Mouse (Mus musculus) ES-E14 (cell line): Measurements from ENCODE around the gene Slc22a7. TPM values are rescaled to one million over a fixed set of nuclear protein-coding genes. Genes with fewer than 3 reads are reported as not detected.

ENCODE experiments used
- DNase-seq: peaks from one replicate; pipeline ENCODE4 v3.0.0-alpha.2; 2013; ENCODE audit warnings: low read depth, low spot score
- H3K27ac ChIP-seq: 2 replicates; pipeline ENCODE4 v1.5.1; 2012; ENCODE audit warnings: low read depth, mild to moderate bottlenecking, low read length, moderate library complexity, mixed read lengths; ENCODE audit not compliant: poor library complexity, insufficient read depth, severe bottlenecking
- H3K36me3 ChIP-seq: 2 replicates; pipeline ENCODE4 v1.6.1; 2012; ENCODE audit warnings: mild to moderate bottlenecking, low read length, moderate library complexity, mixed read lengths; ENCODE audit not compliant: control insufficient read depth, poor library complexity, insufficient read depth, severe bottlenecking
- H3K4me1 ChIP-seq, 2 experiments: fragments of 150-350 bp in 1 of 2; sonication (generic) in 1 of 2; 2 replicates each; pipeline ENCODE4 v1.6.1; 2012; ENCODE audit warnings: low read length in 2 of 2, mild to moderate bottlenecking in 1 of 2, mixed read lengths in 1 of 2; ENCODE audit not compliant: control insufficient read depth in 2 of 2, insufficient read depth in 2 of 2, poor library complexity in 1 of 2
- H3K4me3 ChIP-seq, 2 experiments: fragments of 150-350 bp in 1 of 2; sonication (generic) in 1 of 2; 2 replicates each; pipeline ENCODE4 v1.5.1; 2012; ENCODE audit warnings: low read length in 2 of 2, low read depth in 1 of 2, mild to moderate bottlenecking in 1 of 2, mixed read lengths in 1 of 2; ENCODE audit not compliant: insufficient read depth in 1 of 2, poor library complexity in 1 of 2, severe bottlenecking in 1 of 2
- H3K9ac ChIP-seq: 2 replicates; pipeline ENCODE4 v1.6.1; 2012; ENCODE audit warnings: low read depth, mild to moderate bottlenecking, low read length, mixed read lengths; ENCODE audit not compliant: poor library complexity, insufficient read depth, severe bottlenecking
- H3K9me3 ChIP-seq: fragments of 150-350 bp; sonication (generic); 2 replicates; pipeline ENCODE4 v1.6.1; 2012; ENCODE audit warnings: low read depth, mild to moderate bottlenecking, low read length; ENCODE audit not compliant: control insufficient read depth, insufficient read depth
- CHD2 ChIP-seq: IDR thresholded peaks from 2 replicates; pipeline ENCODE4 v1.6.1; 2014; ENCODE audit warnings: mild to moderate bottlenecking, low read depth, low read length, inconsistent platforms
- HCFC1 ChIP-seq: IDR thresholded peaks from 2 replicates; pipeline ENCODE4 v1.6.1; 2012; ENCODE audit warnings: low read length, inconsistent platforms, borderline replicate concordance; ENCODE audit not compliant: insufficient read depth
- MAFK ChIP-seq: IDR thresholded peaks from 2 replicates; pipeline ENCODE4 v1.6.1; 2014; ENCODE audit warnings: mild to moderate bottlenecking, low read depth, low read length, inconsistent platforms; ENCODE audit not compliant: insufficient read depth
- ZC3H11A ChIP-seq: IDR thresholded peaks from 2 replicates; pipeline ENCODE4 v1.6.1; 2012; ENCODE audit warnings: low read depth, mild to moderate bottlenecking, inconsistent platforms, low read length, borderline replicate concordance
- ZNF384 ChIP-seq: IDR thresholded peaks from 2 replicates; pipeline ENCODE4 v1.6.1; 2012; ENCODE audit warnings: low read depth, low read length, inconsistent platforms
- in situ Hi-C, 2 experiments: fragments of 600-800 bp; cut with MboI; formaldehyde crosslinking; loops; one replicate each; pipeline ENCODE4 v1.15.1; 2025; ENCODE audit warnings: low sequenced_read_pairs in 2 of 2, inconsistent platforms in 1 of 2; ENCODE audit not compliant: unreplicated experiment in 2 of 2
- total RNA-seq: library from RNA; depleted of rRNA; stranded (reverse); fragments of 300-350 nt; gene quantifications from 2 replicates; pipeline ENCODE4 v1.2.3, GENCODE M21; 2012

The Slc22a7 gene
- total RNA-seq, 1 experiment = 3.6 TPM

DNA sequence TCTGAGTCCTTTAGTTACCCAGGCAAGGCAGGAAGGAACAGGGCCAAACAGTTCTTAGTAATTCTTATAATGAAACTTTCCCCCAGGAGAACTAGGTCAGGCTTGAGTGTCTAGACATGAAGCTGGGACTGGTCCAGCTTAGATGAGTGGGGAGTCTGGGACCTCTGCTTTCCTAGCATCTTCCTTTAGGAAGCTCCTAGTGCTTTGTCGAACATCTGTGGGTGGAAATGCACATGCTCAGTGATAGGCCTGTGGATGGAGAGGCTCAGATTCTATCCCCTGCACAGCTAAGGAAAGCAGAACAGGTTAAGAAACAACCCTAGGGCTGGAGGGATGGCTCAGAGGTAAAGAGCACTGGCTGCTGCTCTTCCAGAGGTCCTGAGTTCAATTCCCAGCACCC lies 43.6 kb downstream of the Slc22a7 start:
- TF ChIP-seq ZNF384 = no peak
- TF ChIP-seq ZC3H11A = no peak
- TF ChIP-seq MAFK = no peak
- no peak for TF ChIP-seq HCFC1
- no peak for TF ChIP-seq CHD2
- DNase-seq = no peak
- H3K27ac ChIP-seq = no peak overlapping the region
- no peak overlapping the region for H3K9ac ChIP-seq
- no peaks in the 10 kb centered on the region for H3K9me3 ChIP-seq
- in situ Hi-C loops = no loop called here
- peaks cover 9% of the 10 kb centered on the region for H3K36me3 ChIP-seq
- no peak overlapping the region for H3K4me3 ChIP-seq
- H3K4me1 ChIP-seq = no peaks in the 10 kb centered on the region

DNA sequence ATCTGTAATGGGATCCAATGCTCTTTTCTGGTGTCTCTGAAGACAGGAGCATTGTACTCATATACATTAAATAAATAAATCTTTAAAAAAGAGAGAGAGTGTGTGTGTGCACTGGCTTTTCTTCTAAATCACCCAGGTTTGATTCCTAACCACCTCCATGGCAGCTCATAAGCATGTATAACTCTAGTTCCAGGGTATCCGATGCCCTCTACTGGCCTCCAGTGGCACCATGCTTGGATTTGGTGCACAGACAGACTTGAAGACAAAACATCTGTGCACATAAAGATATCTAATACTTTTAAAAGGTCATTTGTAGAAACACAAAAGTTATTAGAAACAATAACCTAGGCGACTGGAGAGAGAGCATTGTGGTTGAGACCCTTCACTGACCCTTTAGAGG lies 45.2 kb downstream of the Slc22a7 start:
- H3K4me3 ChIP-seq = no peak overlapping the region
- in situ Hi-C loops = no loop called here
- H3K4me1 ChIP-seq = no peaks in the 10 kb centered on the region
- TF ChIP-seq MAFK (no peak), ZNF384 (no peak), ZC3H11A (no peak), CHD2 (no peak)
- H3K9me3 ChIP-seq = no peaks in the 10 kb centered on the region
- DNase-seq = no peak
- H3K36me3 ChIP-seq = peaks cover 4% of the 10 kb centered on the region
- no peak overlapping the region for H3K9ac ChIP-seq
- no peak overlapping the region for H3K27ac ChIP-seq

DNA sequence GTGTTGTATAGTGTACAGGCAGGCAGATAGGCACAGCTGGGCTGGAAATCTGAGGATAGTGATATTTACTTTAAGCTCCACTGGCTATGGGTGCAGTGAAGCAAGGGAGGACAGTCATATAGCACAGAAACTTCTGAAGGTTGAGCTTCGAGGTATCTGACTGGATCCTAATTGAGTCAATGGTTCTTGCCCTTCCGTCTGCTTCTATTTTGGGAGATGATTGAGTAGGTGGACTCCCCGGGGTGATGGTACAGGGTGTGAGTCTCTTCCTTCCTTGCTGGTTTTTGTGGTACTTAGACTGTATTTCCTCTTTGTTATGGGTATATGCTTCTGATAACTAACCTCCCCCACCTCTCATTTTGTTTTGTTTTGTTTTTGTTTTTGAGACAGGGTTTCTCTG lies 50.1 kb downstream of the Slc22a7 start:
- Histone ChIP-seq H3K4me3 (no peak overlapping the region), H3K4me1 (no peaks in the 10 kb centered on the region), H3K27ac (no peak overlapping the region), H3K9ac (no peak overlapping the region), H3K36me3 (peaks cover 2% of the 10 kb centered on the region), H3K9me3 (no peaks in the 10 kb centered on the region)
- in situ Hi-C loops = no loop called here
- DNase-seq = no peak
- TF ChIP-seq ZC3H11A (no peak), MAFK (no peak), HCFC1 (no peak), ZNF384 (no peak), CHD2 (no peak)

DNA sequence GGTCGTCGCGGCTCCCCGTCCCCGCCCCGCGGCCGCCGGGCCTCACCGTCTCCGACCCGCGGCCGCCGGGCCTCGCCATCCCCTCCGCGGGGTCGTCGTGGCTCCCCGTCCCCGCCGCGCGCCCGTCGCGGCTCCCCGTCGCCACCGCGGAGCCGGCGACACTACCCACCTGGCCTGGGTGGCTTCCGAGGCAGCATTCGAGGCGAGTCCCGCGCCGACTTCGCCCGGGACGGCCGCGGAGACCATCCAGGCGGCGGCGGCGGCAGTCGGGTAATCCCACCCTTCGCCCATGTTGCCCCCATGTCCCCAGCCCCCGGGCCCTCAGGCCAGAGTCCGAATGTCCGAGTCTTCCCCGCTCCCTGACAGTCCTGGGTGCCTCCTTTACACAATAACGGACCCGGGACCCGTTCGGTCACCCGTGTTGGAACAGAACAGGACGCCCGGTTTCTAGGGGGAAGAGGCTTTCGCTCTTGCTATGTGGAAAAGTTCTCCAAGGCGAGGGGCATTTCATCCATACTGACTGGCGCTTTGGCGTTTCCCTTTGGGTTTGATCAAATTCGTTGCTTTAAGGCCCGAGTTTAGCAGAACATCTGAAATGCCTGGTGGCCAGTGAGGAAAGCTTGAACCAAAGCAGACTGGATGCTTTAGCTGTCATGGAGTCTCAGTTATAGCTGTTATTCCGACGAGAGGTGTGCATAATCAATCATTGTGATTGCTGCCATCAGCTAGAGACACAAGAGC lies 54.0 kb downstream of the Slc22a7 start:
- DNase-seq = no peak
- TF ChIP-seq MAFK (no peak), CHD2 (no peak), ZNF384 (no peak), HCFC1 (no peak), ZC3H11A (no peak)
- peak overlapping the region; percentile 36; the same call in 1 of the 2 replicates for H3K27ac ChIP-seq

More for the DNA sequence above, 54.0 kb downstream of the Slc22a7 start:
- Histone ChIP-seq H3K9me3 (no peaks in the 10 kb centered on the region), H3K36me3 (peaks cover 2% of the 10 kb centered on the region), H3K9ac (peak overlapping the region; percentile 95), H3K4me1 (no peaks in the 10 kb centered on the region), H3K4me3 (peak overlapping the region; percentile 87 to 89)
- in situ Hi-C loops = no loop called here
